Mouse (Mus musculus): ENCODE measurements around the gene Snx32.

Gene Snx32

DNA sequence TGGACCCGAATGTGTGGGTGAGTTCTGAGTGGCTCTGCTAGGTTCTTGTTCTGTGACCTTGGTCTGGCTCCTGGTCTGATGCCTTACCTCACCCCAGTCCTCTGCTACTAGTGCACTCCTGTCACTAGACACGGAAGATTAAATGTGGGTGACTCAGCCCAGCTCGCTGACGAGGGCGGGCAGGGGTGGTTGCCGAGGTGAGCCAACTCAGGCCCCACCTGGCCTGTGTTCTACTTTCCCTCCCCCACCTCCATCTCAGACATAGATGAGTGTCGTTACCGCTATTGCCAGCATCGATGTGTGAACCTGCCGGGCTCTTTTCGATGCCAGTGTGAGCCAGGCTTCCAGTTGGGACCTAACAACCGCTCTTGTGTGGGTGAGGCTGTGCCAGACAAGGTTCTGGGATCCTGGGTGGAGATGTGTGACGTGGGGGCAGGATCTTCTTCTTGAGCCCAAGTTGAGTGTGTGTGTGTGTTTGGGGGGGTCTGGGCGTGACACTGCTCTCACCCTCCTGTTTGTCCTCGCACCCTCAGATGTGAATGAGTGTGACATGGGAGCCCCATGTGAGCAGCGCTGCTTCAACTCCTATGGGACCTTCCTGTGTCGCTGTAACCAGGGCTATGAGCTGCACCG lies 32.6 kb downstream of the Snx32 start:
- peak; percentile 90 for DNase-seq

DNA sequence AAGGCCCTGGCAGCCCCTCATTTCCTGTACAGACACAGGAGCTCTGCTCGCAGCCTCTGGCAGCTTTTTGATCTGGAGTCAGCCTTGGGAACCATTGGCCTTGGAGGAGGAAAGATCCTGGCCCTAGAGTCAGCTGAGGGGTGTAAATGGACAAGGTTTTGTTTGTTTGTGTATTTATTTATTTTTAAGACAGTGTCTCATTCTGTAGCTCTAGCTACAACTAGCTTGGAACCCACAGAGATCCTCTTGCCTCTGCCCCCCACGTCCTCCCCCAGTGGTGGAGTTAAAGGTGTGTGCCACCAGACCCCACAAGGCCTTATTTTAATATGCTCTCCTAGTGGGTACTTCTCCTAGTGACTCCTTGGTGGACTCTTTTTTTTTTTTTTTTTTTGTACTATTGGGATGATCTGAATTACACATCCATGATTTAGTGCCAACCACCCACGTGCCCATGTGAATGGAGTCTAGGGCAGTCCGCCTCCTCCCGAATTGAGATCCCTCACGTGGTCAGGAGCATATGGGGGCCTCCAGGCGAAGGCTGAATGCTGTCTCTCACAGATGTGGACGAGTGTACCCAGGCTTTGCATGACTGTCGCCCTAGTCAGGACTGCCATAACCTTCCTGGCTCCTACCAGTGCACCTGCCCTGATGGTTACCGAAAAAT lies 33.2 kb downstream of the Snx32 start:
- peak; percentile 83 for DNase-seq

DNA sequence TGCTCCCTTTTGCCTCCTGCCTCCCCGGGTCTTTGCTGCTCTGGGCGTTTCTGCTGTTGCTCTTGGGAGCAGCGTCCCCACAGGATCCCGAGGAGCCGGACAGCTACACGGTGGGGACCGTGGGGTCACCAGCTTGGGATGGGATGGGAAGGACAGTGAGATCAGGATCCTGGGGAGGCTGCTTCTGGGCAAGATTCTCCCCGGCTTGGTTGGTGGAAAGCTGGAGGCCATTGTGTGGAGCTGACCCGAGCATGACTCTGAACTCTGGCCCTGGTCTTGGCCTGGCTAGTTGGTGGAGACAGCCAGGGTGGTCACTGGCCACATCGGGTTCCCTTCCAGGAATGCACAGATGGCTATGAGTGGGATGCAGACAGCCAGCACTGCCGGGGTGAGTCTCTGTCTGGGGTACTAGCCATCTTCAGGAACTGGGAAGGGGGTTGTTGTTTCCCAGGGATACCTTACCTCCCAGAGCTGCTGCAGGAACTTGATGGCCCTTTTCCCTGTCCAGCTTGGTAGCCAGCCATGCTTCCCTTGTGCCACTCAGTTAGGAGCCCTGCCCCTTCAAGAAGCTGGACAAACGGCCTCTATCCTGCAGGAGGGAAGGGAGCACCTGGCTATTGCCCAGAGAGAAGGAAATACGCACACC lies 35.1 kb downstream of the Snx32 start:
- DNase-seq: peak; percentile 95

DNA sequence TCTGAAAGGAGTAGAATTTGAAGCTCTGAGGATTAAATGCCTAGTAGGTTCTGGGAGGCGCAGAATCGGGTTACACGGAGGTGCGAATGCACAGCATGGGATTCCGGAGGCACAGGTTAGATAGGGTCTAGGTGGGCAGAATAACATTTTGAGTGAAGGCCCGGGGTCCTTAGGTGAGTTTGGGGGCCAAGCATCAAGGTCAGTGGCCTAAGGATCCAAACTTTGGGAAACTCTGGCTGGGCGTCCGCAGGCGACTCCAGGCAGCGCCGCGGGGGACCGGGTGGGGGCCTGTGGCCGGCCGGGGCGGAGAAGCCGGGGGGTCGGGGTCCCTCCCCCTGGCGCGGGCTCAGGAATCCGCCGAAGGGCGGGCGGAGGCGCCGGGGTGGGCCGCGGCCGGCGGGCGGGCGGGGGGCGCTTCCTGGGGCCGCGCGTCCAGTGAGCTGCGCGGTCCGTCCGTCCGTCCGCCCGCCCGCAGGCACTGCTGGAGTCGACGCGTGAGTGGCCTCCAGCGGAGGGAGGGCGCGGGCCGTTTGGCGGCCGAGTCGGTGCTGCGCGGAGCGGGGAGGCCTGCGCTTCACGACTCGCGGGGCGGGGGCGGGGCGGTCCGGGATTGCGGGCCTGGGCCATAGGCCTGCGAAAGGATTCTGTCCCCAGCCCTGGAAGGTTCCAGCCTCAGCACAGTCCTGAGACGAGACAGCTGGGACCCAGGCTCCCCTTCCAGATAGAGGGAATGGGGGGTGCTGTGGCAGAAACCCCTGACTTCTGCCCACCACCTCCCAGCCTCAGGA lies 35.9 kb downstream of the Snx32 start:
- DNase-seq: peak; percentile 97

DNA sequence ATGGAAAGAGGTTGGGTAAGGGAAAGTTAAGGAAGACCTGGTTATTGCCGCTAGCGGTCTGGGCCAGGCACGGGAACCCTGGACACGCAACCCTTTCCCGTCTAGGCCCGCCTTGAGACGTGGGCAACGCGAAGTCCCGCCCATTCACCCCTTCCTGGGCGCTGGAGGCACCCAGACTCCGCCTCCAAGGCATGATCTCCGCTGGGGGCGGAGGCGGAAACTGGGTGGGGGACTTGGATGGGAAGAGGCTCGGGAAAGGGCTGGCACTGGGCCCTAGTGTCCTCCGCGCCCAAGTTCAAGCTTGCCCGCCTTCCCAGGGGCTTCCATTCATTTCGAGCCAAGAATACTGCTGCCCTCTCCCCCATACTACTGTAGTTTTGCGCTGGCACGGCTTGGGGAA lies 36.6 kb downstream of the Snx32 start, which contains the start of gene Efemp2:
Gene Efemp2, plus strand, starts transcription at position 235 of the 400 bp plus-strand sequence.
- peak; percentile 99 for DNase-seq

DNA sequence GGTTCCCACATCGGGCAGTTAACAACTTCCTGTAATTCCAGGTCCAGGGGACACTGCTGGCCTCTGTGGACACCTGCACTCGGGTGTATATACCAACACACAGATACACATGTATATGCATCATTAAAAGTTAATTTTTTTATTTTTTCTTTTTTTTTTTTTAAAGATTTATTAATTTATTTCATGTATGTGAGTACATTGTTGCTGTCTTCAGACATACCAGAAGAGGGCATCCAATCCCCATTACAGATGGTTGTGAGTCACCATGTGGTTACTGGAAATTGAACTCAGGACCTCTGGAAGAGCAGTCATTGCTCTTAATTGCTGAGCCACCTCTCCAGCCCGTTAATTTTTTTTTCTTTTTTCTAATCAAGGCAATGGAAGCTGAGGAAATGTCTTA lies 37.5 kb downstream of the Snx32 start:
- no peak for DNase-seq

DNA sequence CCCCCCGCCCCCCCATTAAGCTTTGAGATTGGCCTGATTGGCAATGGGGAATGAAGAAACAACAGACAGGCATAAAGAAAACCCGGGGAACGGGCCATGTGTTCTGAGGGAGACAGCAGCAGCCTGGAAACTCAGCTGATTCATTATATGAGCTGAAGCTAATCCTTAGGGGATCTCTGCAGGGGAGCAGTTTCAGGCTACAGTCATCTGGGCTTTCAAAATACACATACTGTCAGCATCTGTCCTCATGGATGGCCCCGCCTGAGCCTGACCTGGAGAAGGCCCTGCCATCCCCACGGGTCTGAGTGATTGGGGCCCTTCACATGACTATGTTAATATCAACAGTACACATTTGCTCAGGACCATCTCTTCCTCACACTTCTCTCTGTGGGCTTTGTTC lies 38.5 kb downstream of the Snx32 start:
- DNase-seq: no peak

DNA sequence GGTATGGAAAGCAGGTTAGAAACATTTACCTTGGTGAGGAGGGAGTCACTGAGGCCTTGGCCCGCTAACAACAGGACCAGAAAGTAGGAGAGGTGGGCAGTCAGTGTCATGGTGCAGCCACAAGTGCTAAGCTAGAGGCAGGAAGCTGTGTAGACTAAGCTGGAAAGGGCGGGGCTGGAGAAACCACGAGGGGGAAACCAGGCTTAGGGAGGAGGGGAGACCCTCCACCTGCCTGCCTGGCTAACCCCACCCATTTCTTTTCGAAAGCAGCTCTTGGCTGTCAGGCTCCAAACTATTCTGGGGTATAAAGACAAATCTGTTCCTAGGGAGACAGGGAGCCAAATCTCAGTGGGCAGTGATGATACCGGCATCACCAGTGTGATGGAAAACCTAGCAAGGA lies 42.0 kb downstream of the Snx32 start, which contains the start of gene Ctsw:
Gene Ctsw, minus strand, starts transcription at position 134 of the 400 bp plus-strand sequence.
- DNase-seq: peak; percentile 91

DNA sequence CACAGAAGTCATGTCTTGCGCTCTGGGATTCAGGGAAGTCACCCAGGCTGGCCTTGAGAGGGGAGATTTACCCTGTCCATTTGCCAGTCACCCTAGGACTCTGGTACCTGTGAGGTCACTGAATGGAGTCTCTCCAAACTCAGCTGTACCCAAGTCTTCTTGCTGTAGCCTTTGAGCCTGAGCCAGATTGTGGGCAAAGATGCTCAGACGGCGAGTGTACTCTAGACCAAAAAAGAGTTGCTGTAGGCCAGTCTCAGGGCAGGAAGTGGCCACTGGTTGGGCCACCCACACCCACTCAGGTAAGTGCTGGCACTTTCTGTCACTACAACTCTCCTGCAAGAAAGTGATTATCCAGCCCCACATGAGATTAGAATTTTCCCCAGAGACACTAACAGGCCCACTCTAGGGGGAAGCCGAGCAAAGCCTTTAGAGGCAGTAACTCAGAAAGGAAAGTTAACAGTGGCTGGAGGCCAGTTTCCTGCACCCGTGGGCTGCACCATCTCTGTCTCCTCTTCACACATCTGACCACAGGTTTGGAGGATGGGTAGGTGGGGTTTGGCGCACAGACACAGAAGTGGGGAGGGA lies 43.3 kb downstream of the Snx32 start:
- no peak for DNase-seq

DNA sequence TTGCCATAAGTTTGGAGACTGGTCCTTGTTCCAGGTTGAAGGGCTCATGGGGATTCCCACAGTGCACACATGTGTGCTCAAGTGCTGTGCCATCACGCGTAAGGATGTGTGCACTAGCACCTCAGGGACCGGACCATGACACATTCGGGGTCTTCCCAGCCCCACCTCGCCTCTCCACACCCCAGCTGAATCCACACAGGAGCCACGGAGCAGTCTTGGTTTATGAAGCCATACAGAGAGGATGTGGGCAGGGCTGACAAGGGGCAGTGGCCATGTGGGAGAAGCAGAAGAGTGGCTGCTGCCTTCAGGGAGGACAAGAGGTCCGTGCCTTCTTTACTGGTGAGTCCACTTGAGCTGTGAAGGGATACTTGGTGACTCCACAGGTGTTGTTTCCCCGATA lies 45.3 kb downstream of the Snx32 start:
- peak; percentile 92 for DNase-seq

DNA sequence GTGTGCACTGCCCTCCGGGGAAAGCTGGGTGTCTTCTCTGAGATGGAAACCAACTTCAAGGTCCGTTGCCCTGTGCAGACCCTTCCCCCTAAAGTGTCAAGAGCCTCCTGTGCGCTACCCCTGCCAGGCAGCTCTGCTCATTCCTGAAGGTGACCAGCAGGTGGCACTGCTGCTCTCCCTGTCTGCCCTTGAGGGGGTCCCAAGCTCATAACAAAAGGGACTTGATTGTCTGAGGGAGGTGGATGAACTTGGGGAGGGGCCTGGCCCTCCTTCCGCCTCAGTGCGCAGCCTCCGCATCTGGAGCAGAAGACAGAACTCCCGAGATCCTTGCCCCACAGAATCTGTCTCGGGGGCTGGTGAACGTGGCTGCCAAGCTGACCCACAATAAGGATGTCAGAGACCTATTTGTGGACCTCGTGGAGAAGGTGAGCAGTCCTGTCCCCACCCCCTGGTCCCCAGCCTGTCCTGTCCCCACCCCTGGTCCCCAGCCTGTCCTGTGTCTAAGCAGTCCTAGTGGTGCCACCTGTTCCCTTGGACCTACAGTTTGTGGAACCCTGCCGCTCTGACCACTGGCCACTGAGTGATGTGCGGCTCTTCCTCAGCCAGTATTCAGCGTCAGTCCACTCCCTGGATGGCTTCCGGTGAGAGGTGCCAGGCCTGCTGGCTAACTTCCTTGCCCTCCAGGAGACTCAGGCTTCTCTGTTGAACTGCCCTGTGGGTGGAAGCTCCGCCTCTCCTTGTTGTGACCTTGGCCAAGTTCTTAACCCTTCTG lies 46.4 kb downstream of the Snx32 start:
- DNase-seq: peak; percentile 96

DNA sequence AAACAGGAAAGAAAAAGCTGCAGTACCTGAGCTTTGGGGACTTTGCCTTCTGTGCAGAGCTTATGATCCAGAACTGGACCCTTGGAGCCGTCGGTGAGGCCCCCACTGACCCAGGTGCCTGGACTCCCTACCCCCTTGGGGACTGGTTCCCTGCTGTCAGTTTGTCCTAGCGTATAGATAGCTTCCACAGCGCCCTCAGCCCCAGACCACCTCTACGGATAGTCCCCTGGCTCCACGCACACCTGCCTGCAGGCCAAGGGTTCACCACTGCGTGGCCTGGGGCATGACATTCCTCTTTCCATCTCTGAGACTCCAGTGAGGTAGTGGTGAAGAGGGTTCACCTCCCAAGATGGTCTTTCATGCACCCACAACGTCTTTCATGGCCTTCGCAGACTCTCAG lies 47.1 kb downstream of the Snx32 start:
- peak; percentile 92 for DNase-seq

DNA sequence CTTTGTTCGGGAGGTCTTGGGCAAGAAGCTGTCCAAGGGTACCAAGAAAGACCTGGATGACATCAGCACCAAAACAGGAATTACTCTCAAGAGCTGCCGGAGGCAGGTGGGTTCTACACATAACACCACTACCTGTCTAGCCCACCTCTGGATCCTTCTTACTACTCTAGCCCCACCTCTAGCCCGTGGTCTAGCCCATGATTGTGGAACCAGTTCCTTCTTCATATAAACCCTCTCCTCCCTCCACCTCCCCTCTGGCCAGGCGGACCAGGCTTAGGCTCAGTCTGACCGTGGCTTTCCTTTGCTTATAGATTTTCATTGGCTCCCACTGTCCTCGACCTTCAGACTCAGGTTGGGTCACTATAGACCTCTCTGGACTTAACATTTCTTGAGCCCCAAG lies 48.9 kb downstream of the Snx32 start:
- peak; percentile 93 for DNase-seq

DNA sequence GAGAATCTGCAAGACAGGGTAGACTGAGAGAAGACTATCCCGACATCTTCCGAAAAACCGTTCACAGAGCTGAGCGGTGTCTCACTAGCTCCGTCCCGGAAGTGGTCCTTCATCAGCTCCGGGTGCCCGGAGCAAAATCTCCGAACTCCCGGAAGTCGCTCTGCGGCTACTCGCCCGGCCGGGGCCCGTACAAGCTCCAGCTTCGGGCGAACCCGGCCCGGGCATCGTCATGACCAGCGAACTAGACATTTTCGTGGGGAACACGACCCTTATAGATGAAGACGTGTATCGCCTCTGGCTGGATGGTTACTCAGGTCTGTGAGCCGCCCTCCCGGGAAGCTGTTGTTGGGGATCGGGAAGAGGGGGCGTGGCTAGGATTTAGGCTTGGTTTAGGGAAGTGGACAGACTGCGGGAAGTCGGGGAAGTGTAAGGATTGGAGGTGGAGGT lies 49.9 kb downstream of the Snx32 start, which contains the start of gene Fibp:
Gene Fibp, plus strand, starts transcription at position 151 of the 447 bp plus-strand sequence.
- peak; percentile 98 for DNase-seq

DNA sequence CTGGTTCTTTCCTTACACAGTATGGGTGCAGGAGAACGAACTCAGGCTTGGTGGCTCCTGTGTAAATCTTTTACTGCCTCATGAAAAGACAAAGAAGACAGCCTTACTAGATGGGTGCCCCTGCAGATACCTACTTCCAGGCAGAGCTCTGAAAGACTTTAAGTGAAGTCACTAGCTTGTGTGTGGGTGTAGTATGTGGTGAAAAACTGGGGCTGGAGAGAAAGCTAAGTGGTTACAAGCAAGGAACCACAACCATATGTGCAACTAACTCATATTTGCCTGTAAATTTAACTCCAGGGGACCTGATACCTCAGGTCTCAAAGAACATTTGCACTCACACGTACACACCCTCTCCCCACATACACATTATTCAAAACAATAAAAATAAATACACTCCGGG lies 50.4 kb downstream of the Snx32 start:
- DNase-seq: no peak

DNA sequence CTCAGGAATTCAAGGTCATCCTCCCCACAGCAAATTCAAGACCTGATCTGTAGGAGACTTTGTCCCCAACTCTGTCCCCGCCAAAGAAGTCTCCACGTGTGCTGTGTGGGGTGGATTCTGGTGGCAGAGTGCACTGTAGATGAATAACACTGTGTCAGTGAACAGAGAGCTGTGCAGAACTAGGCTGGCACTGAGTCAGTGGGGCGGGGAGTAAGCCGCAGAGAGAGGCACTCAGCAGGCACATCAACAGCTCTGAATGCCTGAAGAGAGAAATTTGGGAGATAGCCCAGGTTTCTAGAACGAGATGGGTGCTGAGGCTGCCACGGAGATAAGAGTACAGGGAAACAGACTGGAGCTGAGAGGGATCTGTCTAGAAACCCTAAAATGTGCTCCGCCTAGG lies 51.3 kb downstream of the Snx32 start:
- DNase-seq: peak; percentile 94

DNA sequence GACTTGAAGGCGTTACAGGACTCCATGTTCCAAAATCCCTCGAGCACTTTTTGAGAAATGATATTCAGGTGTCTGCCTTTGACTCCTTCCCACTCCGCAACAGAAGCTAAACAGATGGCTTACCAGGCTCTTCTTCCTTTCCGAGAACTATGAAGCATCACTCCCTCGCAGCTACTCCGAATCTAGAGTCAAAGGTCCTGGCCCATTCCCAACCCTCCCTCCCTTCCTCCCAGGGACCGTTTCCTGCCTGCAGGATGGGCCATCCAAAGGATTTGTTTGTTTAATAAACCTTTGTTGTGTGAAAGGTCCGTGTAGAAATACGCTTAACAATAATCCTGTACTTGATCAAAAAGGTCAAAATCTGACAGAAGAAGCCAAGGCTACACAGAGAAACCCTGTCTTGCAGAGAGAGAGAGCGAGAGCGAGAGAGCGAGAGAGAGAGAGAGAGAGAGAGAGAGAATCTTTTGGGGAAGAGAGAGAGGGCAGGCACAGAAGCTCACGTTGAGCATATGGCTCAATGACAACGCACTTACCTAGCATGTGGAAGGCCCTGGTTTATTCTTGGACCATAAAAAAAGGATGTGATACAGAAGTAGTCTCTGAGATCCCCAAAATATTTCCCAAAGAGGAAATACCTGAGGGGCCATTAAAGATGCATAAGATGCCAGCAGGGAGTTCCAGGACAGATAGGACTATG lies 52.4 kb downstream of the Snx32 start, which contains the start of gene Ccdc85b:
Gene Ccdc85b, minus strand, starts transcription at position 149 of the 697 bp plus-strand sequence.
- no peak for DNase-seq

DNA sequence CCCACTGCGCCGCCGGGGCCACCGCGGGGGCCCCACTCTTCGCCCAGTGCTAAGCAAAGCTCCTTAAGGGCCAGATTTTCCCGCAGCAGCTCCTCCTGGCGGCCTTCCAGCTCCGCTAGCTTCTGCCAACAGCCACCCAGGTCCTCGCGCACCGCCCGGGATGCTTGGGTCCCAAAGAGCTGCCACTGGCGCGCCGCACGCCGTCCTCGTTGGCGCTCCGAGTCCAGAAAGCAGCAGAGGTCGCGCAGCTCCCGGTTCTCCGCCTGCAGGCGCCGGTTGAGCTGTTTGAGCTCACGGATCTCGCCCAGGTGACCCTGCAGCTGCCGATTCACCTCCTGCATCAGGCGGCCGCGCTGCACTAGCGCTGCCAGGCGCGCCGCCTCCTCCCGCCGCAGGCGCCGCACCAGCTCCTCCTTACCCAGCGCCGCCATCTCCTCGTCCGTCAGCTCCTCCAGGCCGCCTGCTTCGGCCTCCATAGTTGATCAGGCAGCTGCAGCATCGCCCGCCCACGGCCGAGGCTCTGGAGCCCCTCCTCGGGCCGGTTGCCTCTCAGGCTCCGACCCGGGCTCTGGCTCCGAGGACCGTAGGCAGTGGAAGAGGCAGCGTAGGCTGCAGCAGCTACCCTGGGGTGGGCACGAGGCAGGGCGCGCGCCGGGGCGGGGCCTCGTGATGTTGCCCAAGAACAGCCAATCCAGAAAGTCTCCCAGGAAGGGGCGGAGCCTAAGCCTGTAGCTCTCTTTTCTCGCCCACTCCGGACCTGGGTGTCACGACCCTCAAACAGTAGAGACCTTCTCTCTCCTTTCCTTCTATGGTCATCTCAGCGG lies 53.2 kb downstream of the Snx32 start:
- DNase-seq: peak; percentile 100

DNA sequence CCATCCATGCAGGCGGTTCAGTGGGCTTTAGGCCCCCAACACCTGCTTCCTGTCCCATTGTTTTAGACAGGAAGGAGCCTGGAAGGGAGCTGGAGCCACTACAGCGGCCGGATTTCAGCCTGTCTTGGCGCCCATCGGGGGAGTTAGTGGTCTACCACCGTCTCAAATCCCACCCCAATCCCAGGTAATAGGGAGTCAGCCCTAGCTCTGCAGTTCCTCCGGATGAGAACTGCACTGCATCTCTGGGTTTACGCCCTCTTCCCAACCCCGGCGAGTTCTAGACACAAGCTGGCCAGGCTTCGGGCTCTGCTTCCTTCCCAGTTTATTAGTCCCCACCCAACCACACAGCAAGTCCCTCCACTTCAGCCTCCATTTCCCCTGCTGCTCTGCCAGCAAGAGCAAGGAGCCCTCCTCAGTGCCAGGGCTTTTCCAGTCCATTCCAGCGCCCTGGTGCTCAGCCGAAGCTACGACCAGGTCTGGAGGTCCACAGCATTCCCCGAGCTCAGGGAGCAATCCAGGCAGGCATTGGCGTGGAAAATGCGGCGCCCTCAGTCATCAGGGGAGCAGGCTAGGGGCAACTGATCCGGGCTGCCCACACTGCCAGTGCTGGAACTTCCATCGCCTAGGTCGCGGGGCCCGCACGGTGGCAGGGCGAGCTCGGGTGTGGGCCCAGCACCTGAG lies 54.0 kb downstream of the Snx32 start:
- DNase-seq: peak; percentile 98

DNA sequence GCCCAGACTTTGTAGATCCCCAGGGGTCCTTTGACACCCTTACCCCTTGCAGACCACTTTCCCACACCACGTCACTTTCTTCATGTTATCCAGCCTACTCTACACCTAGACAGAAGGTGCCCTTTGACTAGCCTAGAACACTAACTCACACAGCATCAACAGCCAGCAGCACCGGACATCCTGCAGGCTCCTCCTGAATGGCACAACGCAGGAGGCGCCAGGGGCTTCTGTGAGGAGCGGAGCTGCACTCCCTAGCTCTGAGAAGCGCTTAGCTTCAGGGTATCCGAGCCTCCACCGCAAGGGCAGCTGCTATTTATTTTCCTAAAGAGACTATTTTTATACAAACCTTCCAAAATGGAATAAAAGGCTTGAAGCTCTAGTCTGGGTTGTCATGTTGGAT lies 54.8 kb downstream of the Snx32 start:
- DNase-seq: peak; percentile 88
